Mouse (Mus musculus): Measurements from ENCODE around the gene Snx7. TPM values are rescaled to one million over a fixed set of nuclear protein-coding genes. Genes with fewer than 3 reads are reported as not detected.

The Snx7 gene
- polyA plus RNA-seq (2014; fragmentation: Nextera tagmentation; extraction: Ambion mirVana), result 45.9 and 47.9 TPM in 2 replicates

GRCm38 (mm10) chr3:117868637-117869323, at the start of gene Snx7:
TSS of gene Snx7 (minus strand) at chr3:117868936.
- no peaks in the 10 kb centered on the region for H3K36me3 ChIP-seq (ENCODE audit: control insufficient read depth, insufficient read depth, low read length)
- peak within 1 kb of the TSS; percentile 86 for H3K9ac ChIP-seq (ENCODE audit: low read length)
- H3K27ac ChIP-seq (replicated peaks in 1 of 2; ENCODE audit: control insufficient read depth in 1 of 2, insufficient read depth in 1 of 2, low read depth in 2 of 2, low read length in 2 of 2), result peak within 1 kb of the TSS; percentile 89 to 97
- ATAC-seq (ENCODE audit: insufficient number of reproducible peaks, insufficient read depth, low FRiP score, low read depth), result peak; percentile 99
- peaks cover 2 to 23% of the 10 kb centered on the region in 2 experiments for H3K4me1 ChIP-seq (ENCODE audit: control insufficient read depth in 2 of 2, insufficient read depth in 2 of 2, low read length in 2 of 2)
- no peaks in the 10 kb centered on the region for H3K27me3 ChIP-seq (ENCODE audit: control insufficient read depth, insufficient read depth, low read length)
- WGBS, result under 1% methylated on average over 49 of the region's 53 CpGs
- no peaks in the 10 kb centered on the region for H3K9me3 ChIP-seq (ENCODE audit: control insufficient read depth, low read length)
- H3K4me2 ChIP-seq (ENCODE audit: low read length), result peak within 1 kb of the TSS; percentile 80
- H3K4me3 ChIP-seq (ENCODE audit: control insufficient read depth in 1 of 2, insufficient read depth in 1 of 2, low read depth in 1 of 2, low read length in 2 of 2), result peak within 1 kb of the TSS; percentile 77 to 99

GRCm38 (mm10) chr3:117915420-117915819, 46.7 kb upstream of the Snx7 start:
- no peak overlapping the region for H3K9ac ChIP-seq (ENCODE audit: low read length)
- ATAC-seq (ENCODE audit: insufficient number of reproducible peaks, insufficient read depth, low FRiP score, low read depth), result no peak
- 81% methylated on average over 3 of the region's 3 CpGs for WGBS
- H3K4me3 ChIP-seq (ENCODE audit: control insufficient read depth in 1 of 2, insufficient read depth in 1 of 2, low read depth in 1 of 2, low read length in 2 of 2), result no peak overlapping the region
- H3K4me1 ChIP-seq (ENCODE audit: control insufficient read depth in 2 of 2, insufficient read depth in 2 of 2, low read length in 2 of 2), result no peaks in the 10 kb centered on the region
- H3K27ac ChIP-seq (replicated peaks in 1 of 2; ENCODE audit: control insufficient read depth in 1 of 2, insufficient read depth in 1 of 2, low read depth in 2 of 2, low read length in 2 of 2), result no peak overlapping the region
- H3K36me3 ChIP-seq (ENCODE audit: control insufficient read depth, insufficient read depth, low read length), result no peaks in the 10 kb centered on the region
- H3K9me3 ChIP-seq (ENCODE audit: control insufficient read depth, low read length), result no peaks in the 10 kb centered on the region
- no peaks in the 10 kb centered on the region for H3K27me3 ChIP-seq (ENCODE audit: control insufficient read depth, insufficient read depth, low read length)
- no peak overlapping the region for H3K4me2 ChIP-seq (ENCODE audit: low read length)

GRCm38 (mm10) chr3:117893736-117894135, 25.0 kb upstream of the Snx7 start:
- Histone ChIP-seq H3K9me3 (ENCODE audit: control insufficient read depth, low read length) (no peaks in the 10 kb centered on the region), H3K4me1 (ENCODE audit: control insufficient read depth in 2 of 2, insufficient read depth in 2 of 2, low read length in 2 of 2) (no peaks in the 10 kb centered on the region), H3K4me3 (ENCODE audit: control insufficient read depth in 1 of 2, insufficient read depth in 1 of 2, low read depth in 1 of 2, low read length in 2 of 2) (no peak overlapping the region), H3K4me2 (ENCODE audit: low read length) (no peak overlapping the region), H3K9ac (ENCODE audit: low read length) (no peak overlapping the region), H3K36me3 (ENCODE audit: control insufficient read depth, insufficient read depth, low read length) (no peaks in the 10 kb centered on the region), H3K27ac (replicated peaks in 1 of 2; ENCODE audit: control insufficient read depth in 1 of 2, insufficient read depth in 1 of 2, low read depth in 2 of 2, low read length in 2 of 2) (no peak overlapping the region), H3K27me3 (ENCODE audit: control insufficient read depth, insufficient read depth, low read length) (no peaks in the 10 kb centered on the region)
- ATAC-seq (ENCODE audit: insufficient number of reproducible peaks, insufficient read depth, low FRiP score, low read depth), result no peak
- WGBS, result 55% methylated on average over 2 of the region's 2 CpGs

- H3K9ac ChIP-seq (ENCODE audit: low read length), result no peak overlapping the region
- no peak overlapping the region for H3K4me2 ChIP-seq (ENCODE audit: low read length)
- H3K36me3 ChIP-seq (ENCODE audit: control insufficient read depth, insufficient read depth, low read length), result no peaks in the 10 kb centered on the region
- no peak for ATAC-seq (ENCODE audit: insufficient number of reproducible peaks, insufficient read depth, low FRiP score, low read depth)
- H3K4me3 ChIP-seq (ENCODE audit: control insufficient read depth in 1 of 2, insufficient read depth in 1 of 2, low read depth in 1 of 2, low read length in 2 of 2), result no peak overlapping the region
- H3K4me1 ChIP-seq (ENCODE audit: control insufficient read depth in 2 of 2, insufficient read depth in 2 of 2, low read length in 2 of 2), result no peaks in the 10 kb centered on the region
- 76% methylated on average over 3 of the region's 3 CpGs for WGBS
- no peak overlapping the region for H3K27ac ChIP-seq (replicated peaks in 1 of 2; ENCODE audit: control insufficient read depth in 1 of 2, insufficient read depth in 1 of 2, low read depth in 2 of 2, low read length in 2 of 2)
- no peaks in the 10 kb centered on the region for H3K27me3 ChIP-seq (ENCODE audit: control insufficient read depth, insufficient read depth, low read length)
- H3K9me3 ChIP-seq (ENCODE audit: control insufficient read depth, low read length), result no peaks in the 10 kb centered on the region
Measured at GRCm38 (mm10) chr3:117875450-117875849, 6.7 kb upstream of the Snx7 start.

- Histone ChIP-seq H3K9me3 (ENCODE audit: control insufficient read depth, low read length) (no peaks in the 10 kb centered on the region), H3K4me2 (ENCODE audit: low read length) (no peak overlapping the region), H3K9ac (ENCODE audit: low read length) (no peak overlapping the region), H3K36me3 (ENCODE audit: control insufficient read depth, insufficient read depth, low read length) (no peaks in the 10 kb centered on the region), H3K27me3 (ENCODE audit: control insufficient read depth, insufficient read depth, low read length) (no peaks in the 10 kb centered on the region), H3K4me1 (ENCODE audit: control insufficient read depth in 2 of 2, insufficient read depth in 2 of 2, low read length in 2 of 2) (no peaks in the 10 kb centered on the region), H3K4me3 (ENCODE audit: control insufficient read depth in 1 of 2, insufficient read depth in 1 of 2, low read depth in 1 of 2, low read length in 2 of 2) (no peak overlapping the region), H3K27ac (replicated peaks in 1 of 2; ENCODE audit: control insufficient read depth in 1 of 2, insufficient read depth in 1 of 2, low read depth in 2 of 2, low read length in 2 of 2) (no peak overlapping the region)
- no peak for ATAC-seq (ENCODE audit: insufficient number of reproducible peaks, insufficient read depth, low FRiP score, low read depth)
- 77% methylated on average over 5 of the region's 5 CpGs for WGBS
Measured at GRCm38 (mm10) chr3:117873209-117873863, 4.6 kb upstream of the Snx7 start.

GRCm38 (mm10) chr3:117869324-117869715, 584 bp upstream of the Snx7 start:
- Histone ChIP-seq H3K36me3 (ENCODE audit: control insufficient read depth, insufficient read depth, low read length) (no peaks in the 10 kb centered on the region), H3K4me1 (ENCODE audit: control insufficient read depth in 2 of 2, insufficient read depth in 2 of 2, low read length in 2 of 2) (peaks cover 2 to 23% of the 10 kb centered on the region in 2 experiments), H3K4me2 (ENCODE audit: low read length) (peak overlapping the region; percentile 80), H3K27ac (replicated peaks in 1 of 2; ENCODE audit: control insufficient read depth in 1 of 2, insufficient read depth in 1 of 2, low read depth in 2 of 2, low read length in 2 of 2) (peak overlapping the region; percentile 89 to 97), H3K9ac (ENCODE audit: low read length) (peak overlapping the region; percentile 86), H3K4me3 (ENCODE audit: control insufficient read depth in 1 of 2, insufficient read depth in 1 of 2, low read depth in 1 of 2, low read length in 2 of 2) (peak overlapping the region; percentile 77 to 99), H3K9me3 (ENCODE audit: control insufficient read depth, low read length) (no peaks in the 10 kb centered on the region), H3K27me3 (ENCODE audit: control insufficient read depth, insufficient read depth, low read length) (no peaks in the 10 kb centered on the region)
- WGBS, result 16% methylated on average over 2 of the region's 2 CpGs
- ATAC-seq (ENCODE audit: insufficient number of reproducible peaks, insufficient read depth, low FRiP score, low read depth), result no peak

- Histone ChIP-seq H3K4me3 (ENCODE audit: control insufficient read depth in 1 of 2, insufficient read depth in 1 of 2, low read depth in 1 of 2, low read length in 2 of 2) (peak overlapping the region; percentile 77 to 99), H3K4me1 (ENCODE audit: control insufficient read depth in 2 of 2, insufficient read depth in 2 of 2, low read length in 2 of 2) (peaks cover 2 to 23% of the 10 kb centered on the region in 2 experiments), H3K27ac (replicated peaks in 1 of 2; ENCODE audit: control insufficient read depth in 1 of 2, insufficient read depth in 1 of 2, low read depth in 2 of 2, low read length in 2 of 2) (peak overlapping the region; percentile 50 to 89; a peak in 3 of 4 replicates), H3K9me3 (ENCODE audit: control insufficient read depth, low read length) (no peaks in the 10 kb centered on the region), H3K9ac (ENCODE audit: low read length) (peak overlapping the region; percentile 86), H3K36me3 (ENCODE audit: control insufficient read depth, insufficient read depth, low read length) (no peaks in the 10 kb centered on the region), H3K4me2 (ENCODE audit: low read length) (peak overlapping the region; percentile 80), H3K27me3 (ENCODE audit: control insufficient read depth, insufficient read depth, low read length) (no peaks in the 10 kb centered on the region)
- WGBS, result 24% methylated on average over 2 of the region's 2 CpGs
- ATAC-seq (ENCODE audit: insufficient number of reproducible peaks, insufficient read depth, low FRiP score, low read depth), result no peak
Measured at GRCm38 (mm10) chr3:117868091-117868490, 645 bp downstream of the Snx7 start.

Data from heart, embryonic 14.5 days (tissue).